ENCODE assay signal across 22 mouse cellular contexts in genomic region chr5:33531263-33531662, GRCm38 (mm10).
DNase-seq lines count a peak whose midpoint lies in the region; TF ChIP-seq lines count a peak whose summit lies in the region.
"Had no signal": no experiment of that assay in that cellular context is flagged by ENCODE, and none has a peak within 500 bp of the region (broad histone marks: within the 10 kb centered on the region; RNA-seq: fewer than 3 reads in every experiment).

No protein-coding gene starts in this region.

- peaks cover 62% of the 10 kb centered on the region for H3K36me3 ChIP-seq in E14TG2a.4 (ENCODE audit: insufficient read depth, low read length)
- H3K36me3 ChIP-seq: embryonic facial prominence, embryonic 13.5 days; embryonic facial prominence, embryonic 15.5 days; forebrain, embryonic 10.5 days; forebrain, embryonic 12.5 days; G1E had no signal

- peaks cover 77% of the 10 kb centered on the region for H3K4me1 ChIP-seq in E14TG2a.4 (replicated peaks; ENCODE audit: low read depth, low read length)

- no peak for TF ChIP-seq CTCF in E14TG2a.4 (conservative IDR thresholded peaks at IDR 0.05; ENCODE audit: low read length)

- no peaks in the 10 kb centered on the region for H3K9me3 ChIP-seq in E14TG2a.4 (ENCODE audit: low read length)
- H3K9me3 ChIP-seq: embryonic facial prominence, embryonic 13.5 days; embryonic facial prominence, embryonic 15.5 days; forebrain, embryonic 10.5 days; forebrain, embryonic 12.5 days; G1E had no signal

- no peaks in the 10 kb centered on the region for H3K27me3 ChIP-seq in E14TG2a.4 (ENCODE audit: insufficient read depth, low read length)

- peak overlapping the region; percentile 95 for H3K4me3 ChIP-seq in E14TG2a.4 (replicated peaks; ENCODE audit: low read length)
- H3K4me3 ChIP-seq: embryonic facial prominence, embryonic 13.5 days; embryonic facial prominence, embryonic 15.5 days; erythroblast, embryonic 14.5 days; forebrain, embryonic 10.5 days; forebrain, embryonic 12.5 days had no signal

- intact Hi-C loops in left cerebral cortex, postnatal 14 days (cut with DNase I), result no loop called here

- DNase-seq in ES-CJ7 (ENCODE audit: low read depth, low spot score) (peak; percentile 81), R1 (ENCODE audit: low read depth, low spot score) (peak; percentile 54)
- no peak for DNase-seq in left cerebral cortex, postnatal 14 days (ENCODE audit: low spot score in 2 of 2)
- no peak for DNase-seq in thymus, adult 18-20 months
- no peak for DNase-seq in left cerebral cortex, adult 18-20 months (ENCODE audit: low spot score in 2 of 2)
- DNase-seq: adrenal gland, adult 8-10 months; adrenal gland, postnatal 14 days; adrenal gland, postnatal 36 days; B cell, adult 2 months; cerebellum, adult 11-12 months; cerebellum, adult 2 months; cerebellum, adult 9-11 months; cerebellum, postnatal 14 days; cerebellum, postnatal 36 days; embryo, embryonic 11 days had no signal

Comparison
In these comparisons a context has a peak if more than half of its experiments do, and no peak if none do; other contexts are left out.
1. DNase-seq: peak in ES-CJ7 (single experiment) and R1 (single experiment); none in left cerebral cortex, postnatal 14 days (0 of 2), thymus, adult 18-20 months (0 of 2) and left cerebral cortex, adult 18-20 months (0 of 2).